Mouse (Mus musculus) small intestine, adult 2 months (tissue): Measurements from ENCODE around the gene Cenpv.

Experiments
- CTCF ChIP-seq: fragments of 200-500 bp; IDR thresholded peaks from 2 replicates; pipeline ENCODE4 v1.5.1; 2012; ENCODE audit warnings: low read depth, mild to moderate bottlenecking, control low read depth, inconsistent platforms, low read length, moderate library complexity, mixed read lengths; ENCODE audit not compliant: insufficient replicate concordance, insufficient read length; ENCODE audit errors: extremely low read depth
- POLR2A ChIP-seq: fragments of 200-500 bp; IDR thresholded peaks from 2 replicates; pipeline ENCODE4 v1.6.1; 2012; ENCODE audit warnings: low read depth, mild to moderate bottlenecking, control low read depth, inconsistent platforms, low read length, moderate library complexity

GRCm38 (mm10) chr11:62496151-62496715 is 42.8 kb downstream of the Cenpv start:
- TF ChIP-seq POLR2A, result no peak
- peak; percentile 26; the same call in 1 of the 2 replicates for TF ChIP-seq CTCF
